Mouse (Mus musculus) liver (tissue): ENCODE measurements around the gene Ets1.
A peak's percentile ranks its signal among the peaks of the same experiment; 100 is the strongest.

Experiments
- DNase-seq: peaks from one replicate; pipeline ENCODE4 v3.0.0-alpha.2; 2020; ENCODE audit warnings: mixed read lengths

Gene Ets1

DNA sequence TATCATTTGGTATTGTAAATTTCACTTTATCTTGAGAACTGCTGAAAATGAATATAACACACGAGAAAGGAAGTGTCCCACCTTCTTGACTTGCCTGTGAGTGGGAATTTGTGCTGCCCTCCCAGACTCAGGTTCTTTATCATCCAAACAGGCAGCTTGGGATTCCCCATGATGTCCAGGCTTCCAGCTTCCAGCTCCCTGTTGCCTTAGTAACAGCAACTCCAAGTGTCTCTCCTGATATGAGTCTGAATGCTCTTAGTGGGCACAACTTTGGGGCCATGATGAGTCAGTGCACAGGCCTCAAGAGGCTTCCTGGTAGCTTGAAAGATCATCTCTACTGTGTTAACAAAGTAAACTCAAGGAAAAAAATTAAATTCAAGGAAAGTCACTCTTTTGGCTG lies 142.8 kb downstream of the Ets1 start:
- DNase-seq: no peak

DNA sequence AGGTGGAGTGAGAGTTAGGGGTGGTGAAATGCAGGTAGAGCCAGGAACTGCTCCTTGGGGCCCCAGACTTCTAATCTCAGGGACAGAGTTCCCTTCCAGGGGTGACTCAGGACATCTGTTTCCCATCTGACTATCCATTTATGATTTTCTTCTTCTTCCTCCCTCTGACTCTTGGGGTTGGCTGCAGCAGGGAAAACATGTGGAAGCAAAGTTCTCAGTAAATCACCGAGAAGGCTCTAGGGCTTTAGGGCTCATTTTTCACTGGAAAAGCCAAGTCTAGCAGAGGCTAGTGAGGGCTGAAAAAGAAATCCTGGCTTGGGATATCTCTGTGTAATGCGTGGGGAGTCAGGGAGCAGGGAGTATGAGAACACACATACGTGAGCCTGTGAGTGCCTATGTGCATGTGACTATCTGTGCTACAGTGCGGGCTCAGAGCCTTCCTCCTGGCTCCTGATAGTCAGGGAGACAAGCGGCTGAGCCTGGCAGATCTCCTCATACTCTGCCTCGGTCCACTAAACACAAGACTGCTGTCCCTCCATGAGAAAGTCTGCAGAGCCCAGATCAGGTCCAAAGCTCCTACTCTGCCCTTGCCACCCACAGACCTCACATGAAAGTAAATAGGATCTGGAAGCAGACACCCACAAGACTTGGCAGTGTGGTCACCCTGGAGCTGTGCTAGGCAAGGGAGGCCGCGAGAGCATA lies 146.5 kb downstream of the Ets1 start:
- DNase-seq: no peak

DNA sequence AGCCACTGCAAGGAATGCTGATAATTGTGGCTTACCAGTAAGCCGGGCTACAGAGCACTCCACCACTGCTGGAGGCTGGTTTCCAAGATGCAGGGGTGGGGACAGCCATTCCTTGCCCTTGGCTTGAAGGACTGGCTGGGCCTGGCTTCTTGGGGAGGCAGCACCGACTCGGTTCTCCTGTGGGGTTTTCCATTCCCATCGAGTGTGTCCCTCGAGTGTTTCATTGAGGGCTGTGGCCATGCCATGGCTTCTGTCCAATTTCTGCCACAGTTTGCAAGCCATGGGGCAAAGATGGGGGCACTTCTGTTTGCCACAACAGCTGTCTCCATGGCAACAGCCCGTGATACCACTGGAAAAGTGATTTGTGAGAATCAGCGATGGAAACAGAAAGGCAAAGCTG lies 151.1 kb downstream of the Ets1 start:
- no peak for DNase-seq

DNA sequence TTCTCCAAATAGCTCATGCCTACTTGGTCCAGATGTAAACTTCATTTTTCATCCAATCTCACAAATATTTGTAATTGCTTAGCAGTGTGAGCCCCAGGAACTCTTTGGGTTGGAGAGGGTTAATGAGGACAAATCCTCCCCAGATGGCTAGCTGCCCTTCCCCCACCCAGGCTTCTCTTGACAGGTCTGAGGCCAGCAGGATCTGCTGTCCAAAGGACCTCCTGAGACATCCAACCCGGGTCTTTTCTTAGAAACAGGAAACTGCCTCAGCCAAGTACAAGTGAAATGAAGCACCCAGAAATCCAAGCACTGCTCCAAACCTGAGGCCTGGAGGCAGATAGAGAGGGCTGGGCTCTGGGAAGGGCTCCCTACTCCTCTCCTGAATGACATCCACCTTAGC lies 151.6 kb downstream of the Ets1 start:
- DNase-seq: peak; percentile 14

DNA sequence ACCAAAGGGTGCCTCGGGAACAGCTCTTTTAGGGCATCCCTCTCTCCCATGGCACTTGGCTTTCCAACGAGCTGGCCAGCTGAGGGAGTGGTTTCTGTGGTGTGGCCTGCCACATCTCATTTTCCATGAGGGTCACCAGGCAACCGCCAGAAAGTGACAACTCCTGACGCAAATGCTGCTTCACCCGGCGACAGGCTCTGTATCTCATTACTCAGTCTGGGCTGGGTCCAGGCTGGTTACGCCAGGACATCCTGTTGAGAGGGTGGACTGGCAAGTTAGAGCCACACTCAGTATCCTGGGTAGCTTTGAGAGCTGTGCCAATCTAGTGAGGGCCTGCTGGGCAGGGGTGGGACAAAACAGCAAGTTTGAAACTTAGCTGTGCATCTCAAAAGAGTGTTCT lies 153.3 kb downstream of the Ets1 start:
- DNase-seq: no peak

DNA sequence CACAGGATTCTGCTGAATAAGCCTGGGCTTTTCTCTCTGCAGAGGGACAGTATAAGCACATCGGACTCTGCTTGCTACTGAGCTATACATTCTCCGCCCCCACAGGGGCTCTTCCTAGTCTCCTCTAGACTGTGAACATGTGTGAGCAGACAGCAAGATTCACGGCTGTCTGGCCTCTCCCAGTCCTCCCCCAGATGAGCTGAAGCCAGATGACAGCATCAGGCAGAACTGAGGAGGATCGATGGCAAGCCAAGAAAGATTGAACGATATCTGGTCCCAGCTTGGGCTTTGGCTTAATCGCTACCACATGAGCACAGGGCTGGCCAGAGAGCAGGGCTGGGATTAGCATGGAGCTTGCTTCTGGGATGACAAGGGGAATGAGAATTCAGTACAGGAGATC lies 155.7 kb downstream of the Ets1 start:
- peak; percentile 19 for DNase-seq

DNA sequence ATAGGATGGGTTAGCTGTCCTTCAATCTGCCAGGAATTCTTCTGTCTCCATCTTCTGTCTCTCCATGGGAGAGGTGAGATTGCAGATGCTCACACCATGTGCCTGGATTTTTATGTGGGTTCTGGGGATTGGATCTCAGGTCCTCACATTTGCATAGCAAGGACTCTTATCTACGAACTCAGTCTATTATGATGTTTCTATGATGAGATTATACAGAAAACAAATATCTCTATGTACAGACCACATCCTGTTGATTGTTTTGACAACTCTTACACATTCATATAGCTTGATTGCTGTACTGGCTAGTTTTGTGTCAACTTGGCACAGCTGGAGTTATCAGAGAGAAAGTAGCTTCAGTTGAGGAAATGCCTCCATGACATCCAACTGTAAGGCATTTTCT lies 162.2 kb downstream of the Ets1 start:
- DNase-seq: no peak

DNA sequence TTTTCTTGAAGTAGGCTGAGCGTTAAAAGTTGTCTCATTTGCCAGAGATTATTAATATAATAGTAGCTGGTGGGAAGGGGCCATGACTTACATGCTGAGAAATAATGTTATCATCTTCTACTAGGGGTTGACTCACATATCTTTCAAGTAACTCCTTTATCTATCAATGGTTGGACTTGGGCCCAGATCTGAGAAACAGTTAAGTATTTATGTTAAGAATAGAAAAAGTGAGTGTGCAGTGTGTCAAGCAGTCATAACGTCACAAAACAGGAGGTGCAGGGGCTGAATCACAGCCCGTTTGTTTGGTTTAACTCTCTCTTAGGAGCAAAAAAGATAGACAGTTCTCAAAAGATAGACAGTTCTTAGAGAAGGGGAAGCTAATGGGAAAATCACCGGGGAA lies 170.1 kb downstream of the Ets1 start:
- DNase-seq: no peak
